Mouse (Mus musculus) kidney, adult 2 months (tissue): ENCODE measurements around the gene Tent4b. TPM values are rescaled to one million over a fixed set of nuclear protein-coding genes. Genes with fewer than 3 reads are reported as not detected.

Source experiments
- DNase-seq: peaks from one replicate; pipeline ENCODE4 v3.0.0; 2021
- H3K27ac ChIP-seq: fragments of 200-500 bp; 2 replicates; pipeline ENCODE4 v1.5.1; 2012; ENCODE audit warnings: low read depth, low read length, control low read depth, inconsistent platforms; ENCODE audit not compliant: insufficient read depth
- H3K27me3 ChIP-seq: fragments of 200-500 bp; replicated peaks from 2 replicates; pipeline ENCODE4 v1.6.1; 2012; ENCODE audit warnings: mild to moderate bottlenecking, moderate library complexity, low read length, inconsistent platforms; ENCODE audit not compliant: control insufficient read depth, insufficient read depth
- H3K36me3 ChIP-seq: fragments of 200-500 bp; 2 replicates; pipeline ENCODE4 v1.6.1; 2012; ENCODE audit warnings: mild to moderate bottlenecking, moderate library complexity, low read length, inconsistent platforms; ENCODE audit not compliant: control insufficient read depth, insufficient read depth
- H3K4me1 ChIP-seq: fragments of 200-500 bp; 2 replicates; pipeline ENCODE4 v1.6.1; 2011; ENCODE audit warnings: low read length; ENCODE audit not compliant: control insufficient read depth, insufficient read depth
- H3K4me3 ChIP-seq: fragments of 200-500 bp; 2 replicates; pipeline ENCODE4 v1.5.1; 2011; ENCODE audit warnings: mild to moderate bottlenecking, low read depth, low read length, control low read depth; ENCODE audit not compliant: insufficient read depth
- CTCF ChIP-seq: fragments of 200-500 bp; conservative IDR thresholded peaks from 2 replicates; pipeline ENCODE4 v1.5.1; 2011; ENCODE audit warnings: low read depth, mild to moderate bottlenecking, control low read depth, low read length, moderate library complexity, mixed read lengths; ENCODE audit not compliant: insufficient read depth, insufficient read length
- POLR2A ChIP-seq: fragments of 200-500 bp; IDR thresholded peaks from one replicate; pipeline ENCODE4 v1.6.1; 2011; ENCODE audit warnings: low read depth, low read length, control low read depth
- WGBS: fragments of 180-500 bp; shearing (Covaris S2); methylation state at CpG from one replicate; pipeline ENCODE4 v1.1.7; 2018; 5-methylcytosine and 5-hydroxymethylcytosine counted together
- polyA plus RNA-seq: library from polyadenylated mRNA; depleted of rRNA; stranded (reverse); fragments of >200 nt; gene quantifications from 2 replicates; pipeline ENCODE4 v1.2.3, GENCODE M21; 2012

Tent4b gene
- polyA plus RNA-seq, 1 experiment: 28.8 TPM

- Histone ChIP-seq H3K27ac (no peak overlapping the region), H3K4me3 (no peak overlapping the region), H3K27me3 (no peaks in the 10 kb centered on the region), H3K36me3 (peaks cover 7% of the 10 kb centered on the region), H3K4me1 (no peaks in the 10 kb centered on the region)
- no peak for TF ChIP-seq POLR2A
- TF ChIP-seq CTCF: peak; percentile 18; the same call in 1 of the 2 replicates
- WGBS: 80% methylated on average over 3 of the region's 3 CpGs
- peak; percentile 44 for DNase-seq
These were observed 53.8 kb downstream of the Tent4b start for GRCm38 (mm10) chr8:88252791-88253190.

- no peak for TF ChIP-seq CTCF
- TF ChIP-seq POLR2A: no peak
- no peak overlapping the region for H3K27ac ChIP-seq
- H3K27me3 ChIP-seq: no peaks in the 10 kb centered on the region
- H3K4me1 ChIP-seq: no peaks in the 10 kb centered on the region
- no peak for DNase-seq
- no peak overlapping the region for H3K4me3 ChIP-seq
- 89% methylated on average over 7 of the region's 7 CpGs for WGBS
- peaks cover 5% of the 10 kb centered on the region for H3K36me3 ChIP-seq
These were observed 55.9 kb downstream of the Tent4b start for GRCm38 (mm10) chr8:88254957-88255356.

DNA sequence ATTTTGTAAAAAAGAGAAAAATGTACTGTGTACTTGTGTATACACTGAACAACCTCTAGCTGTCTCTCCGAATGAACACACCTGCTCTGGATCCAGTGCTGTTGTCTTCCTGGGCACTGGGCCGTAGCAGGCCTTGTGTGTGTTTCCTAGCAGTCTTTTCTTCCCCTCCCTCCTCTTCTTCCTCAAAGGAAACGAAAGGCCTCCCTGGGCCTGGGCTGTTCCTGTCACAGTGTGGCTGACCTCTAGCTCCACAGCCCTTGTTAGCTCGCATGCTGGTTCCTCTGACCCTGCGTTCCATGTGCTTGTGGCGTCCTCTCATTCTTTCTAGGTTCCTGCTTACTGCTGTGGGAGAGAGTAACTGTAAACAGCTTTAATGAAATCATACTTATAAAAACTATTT lies 59.0 kb downstream of the Tent4b start:
- H3K27ac ChIP-seq: no peak overlapping the region
- no peak for TF ChIP-seq POLR2A
- no peak overlapping the region for H3K4me3 ChIP-seq
- H3K36me3 ChIP-seq: peaks cover 4% of the 10 kb centered on the region
- WGBS: 56% methylated on average over 6 of the region's 6 CpGs
- no peak for DNase-seq
- no peaks in the 10 kb centered on the region for H3K27me3 ChIP-seq
- no peaks in the 10 kb centered on the region for H3K4me1 ChIP-seq

DNA sequence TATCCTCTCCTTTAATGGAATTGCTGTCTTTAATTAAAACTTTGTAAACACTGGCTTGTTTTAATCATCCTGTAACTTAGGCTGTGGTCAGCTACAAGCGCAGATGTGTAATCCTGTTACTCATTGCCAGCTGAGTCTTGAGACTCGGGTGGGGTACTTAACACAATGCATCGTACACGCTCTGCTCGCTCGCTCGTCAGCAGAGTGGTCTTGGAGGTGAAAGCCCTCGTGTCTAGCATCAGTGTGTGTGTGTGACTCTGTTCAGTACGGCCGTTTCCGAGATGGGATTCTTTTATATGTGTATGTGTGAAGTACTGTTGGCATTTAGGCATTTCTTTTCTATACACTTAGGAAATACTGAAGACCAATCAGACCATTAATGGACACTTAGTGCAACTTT lies 59.5 kb downstream of the Tent4b start:
- DNase-seq: no peak
- H3K36me3 ChIP-seq: peaks cover 4% of the 10 kb centered on the region
- no peaks in the 10 kb centered on the region for H3K4me1 ChIP-seq
- WGBS: 67% methylated on average over 11 of the region's 11 CpGs
- no peak for TF ChIP-seq POLR2A
- TF ChIP-seq CTCF: no peak
- H3K27me3 ChIP-seq: no peaks in the 10 kb centered on the region
- H3K4me3 ChIP-seq: no peak overlapping the region
- H3K27ac ChIP-seq: no peak overlapping the region

DNA sequence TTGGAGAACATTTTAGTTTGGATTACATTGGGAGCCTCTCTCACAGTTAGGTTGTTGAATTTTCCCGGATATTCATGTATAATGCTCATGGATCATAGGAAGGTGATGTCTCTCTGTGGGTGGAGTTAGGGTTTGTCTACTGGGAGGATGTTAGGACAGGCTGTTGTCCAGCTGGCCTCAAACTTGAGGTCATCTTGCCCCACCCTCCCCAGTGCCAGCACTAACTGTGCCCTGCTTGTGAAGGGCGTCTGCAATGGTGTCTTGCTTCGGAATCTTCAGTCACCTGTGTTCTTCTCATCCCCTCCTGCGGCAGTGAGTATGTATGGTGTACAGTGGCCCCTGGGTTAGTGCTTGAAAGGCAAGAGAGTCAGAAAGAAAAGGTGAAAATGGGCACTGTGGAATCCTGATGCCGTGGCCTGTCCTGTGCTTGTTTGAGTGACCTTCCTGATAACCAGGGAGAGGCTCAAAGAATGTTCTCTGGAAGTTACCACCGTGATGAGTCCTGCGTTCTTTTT lies 61.5 kb downstream of the Tent4b start:
- no peak for DNase-seq
- TF ChIP-seq CTCF: no peak
- no peak for TF ChIP-seq POLR2A
- Histone ChIP-seq H3K4me3 (no peak overlapping the region), H3K4me1 (no peaks in the 10 kb centered on the region), H3K27me3 (no peaks in the 10 kb centered on the region), H3K27ac (no peak overlapping the region), H3K36me3 (peaks cover 4% of the 10 kb centered on the region)
- WGBS: 83% methylated on average over 7 of the region's 7 CpGs

GRCm38 (mm10) chr8:88262831-88263635 lies 64.0 kb downstream of the Tent4b start:
- WGBS: 39% methylated on average over 14 of the region's 14 CpGs
- no peak for TF ChIP-seq CTCF
- TF ChIP-seq POLR2A: no peak
- H3K4me3 ChIP-seq: no peak overlapping the region
- no peaks in the 10 kb centered on the region for H3K4me1 ChIP-seq
- DNase-seq: peak; percentile 47
- no peaks in the 10 kb centered on the region for H3K36me3 ChIP-seq
- no peaks in the 10 kb centered on the region for H3K27me3 ChIP-seq
- 0 out of 2 replicates have a peak overlapping the region, but pooled peaks have one; percentile 51 for H3K27ac ChIP-seq

DNA sequence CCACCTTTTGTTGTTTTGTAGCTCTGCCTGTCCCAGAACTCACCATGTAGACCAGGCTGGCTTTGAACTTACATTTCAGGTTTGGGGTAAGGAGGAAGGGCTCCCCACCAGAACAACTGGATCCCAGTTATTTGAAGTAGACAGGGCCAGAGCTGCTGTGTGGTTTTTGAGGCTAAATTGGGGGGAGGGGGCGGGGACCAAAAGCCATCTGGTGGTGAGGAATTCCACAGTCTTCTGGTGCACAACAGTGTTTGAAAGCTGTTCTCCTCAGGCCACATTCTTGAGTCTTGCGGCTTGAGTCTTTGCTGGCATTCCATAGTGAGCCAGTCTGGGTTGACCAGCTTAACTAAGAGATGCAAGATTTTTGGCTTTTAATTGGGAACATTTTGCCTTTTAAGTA lies 66.5 kb downstream of the Tent4b start:
- Histone ChIP-seq H3K27me3 (no peaks in the 10 kb centered on the region), H3K27ac (no peak overlapping the region), H3K36me3 (no peaks in the 10 kb centered on the region), H3K4me3 (no peak overlapping the region), H3K4me1 (no peaks in the 10 kb centered on the region)
- TF ChIP-seq POLR2A (no peak), CTCF (no peak)
- 38% methylated on average over 2 of the region's 2 CpGs for WGBS
- DNase-seq: no peak
